Mouse (Mus musculus): Measurements from ENCODE around the gene Pld3. TPM values are rescaled to one million over a fixed set of nuclear protein-coding genes. Genes with fewer than 3 reads are reported as not detected.
"Not testable (repeated sequence)": the region's sequence is repeated elsewhere in the genome, so short reads cannot be mapped to it uniquely, and the experiment has no call there.

Pld3 gene
- total and polyA plus RNA-seq, 2 experiments = 8.3 to 37.4 TPM

DNA sequence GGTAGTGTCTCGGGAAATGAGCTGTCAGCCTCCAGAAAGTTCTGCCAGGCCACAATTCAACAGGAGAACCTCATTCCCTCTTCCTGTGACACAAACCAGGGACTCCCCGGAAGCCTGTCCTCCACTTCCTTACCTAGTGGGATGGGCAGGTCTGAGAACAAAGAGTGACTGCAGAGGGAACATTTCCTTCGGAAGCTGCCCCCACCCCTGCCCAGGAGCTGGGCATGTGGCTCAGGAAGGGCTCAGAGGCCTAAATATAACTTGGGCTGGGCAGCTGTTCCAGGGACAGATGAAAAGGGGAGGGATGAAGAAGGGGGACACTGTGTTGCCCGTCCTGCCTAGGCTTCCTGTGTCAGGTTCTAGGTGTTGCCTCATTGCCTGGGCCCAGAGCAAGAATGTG lies 51.4 kb downstream of the Pld3 start:
- Histone ChIP-seq H3K36me3 (ENCODE audit: control insufficient read depth, insufficient read depth, low read length) (no peaks in the 10 kb centered on the region), H3K79me2 (ENCODE audit: control insufficient read depth, insufficient read depth, low read length) (no peaks in the 10 kb centered on the region), H3K4me3 (ENCODE audit: insufficient read depth, low read depth, low read length) (no peak overlapping the region), H3K9ac (ENCODE audit: low read depth, low read length) (no peak overlapping the region), H3K27me3 (ENCODE audit: control insufficient read depth, insufficient read depth, low read length) (no peaks in the 10 kb centered on the region), H3K27ac (replicated peaks; ENCODE audit: insufficient read depth, low read depth, low read length) (no peak overlapping the region), H3K4me1 (ENCODE audit: control insufficient read depth, insufficient read depth, low read length) (peaks cover 1% of the 10 kb centered on the region; the same call in 1 of the 2 replicates)
- no peak for TF ChIP-seq CTCF (IDR thresholded peaks at IDR 0.05; ENCODE audit: low read depth, low read length)
- no peak for TF ChIP-seq POLR2A (IDR thresholded peaks at IDR 0.05; ENCODE audit: extremely low read depth, insufficient read depth, low read length)
- DNase-seq (ENCODE audit: extremely low read depth, low read depth, low spot score) = no peak
- 73% methylated on average over 4 of the region's 4 CpGs for WGBS

DNA sequence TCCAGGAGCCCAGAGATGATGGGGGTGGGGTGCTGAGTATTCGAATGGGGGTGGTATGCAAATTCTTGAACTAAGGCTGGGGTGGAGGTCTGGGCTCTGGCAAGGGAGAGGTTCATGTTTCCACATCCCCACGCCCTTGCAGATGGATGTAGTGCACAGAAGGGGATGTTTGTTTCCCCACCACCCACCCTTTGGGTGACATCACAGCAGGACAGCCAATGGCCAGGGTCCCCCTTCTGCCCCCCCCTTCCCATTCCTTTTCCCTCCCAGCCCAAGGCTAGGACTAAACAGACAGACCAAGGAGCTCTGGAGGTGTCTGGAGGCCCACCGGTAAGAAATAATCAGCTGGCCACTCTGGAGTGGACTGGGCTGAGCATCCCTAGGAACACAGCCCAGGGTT lies 54.0 kb downstream of the Pld3 start, which contains the start of gene Prx:
Gene Prx (plus strand): TSS at position 289 of the 400 bp plus-strand sequence.
- no peaks in the 10 kb centered on the region for H3K27me3 ChIP-seq (ENCODE audit: control insufficient read depth, insufficient read depth, low read length)
- no peaks in the 10 kb centered on the region for H3K79me2 ChIP-seq (ENCODE audit: control insufficient read depth, insufficient read depth, low read length)
- WGBS = 76% methylated on average over 3 of the region's 3 CpGs

DNA sequence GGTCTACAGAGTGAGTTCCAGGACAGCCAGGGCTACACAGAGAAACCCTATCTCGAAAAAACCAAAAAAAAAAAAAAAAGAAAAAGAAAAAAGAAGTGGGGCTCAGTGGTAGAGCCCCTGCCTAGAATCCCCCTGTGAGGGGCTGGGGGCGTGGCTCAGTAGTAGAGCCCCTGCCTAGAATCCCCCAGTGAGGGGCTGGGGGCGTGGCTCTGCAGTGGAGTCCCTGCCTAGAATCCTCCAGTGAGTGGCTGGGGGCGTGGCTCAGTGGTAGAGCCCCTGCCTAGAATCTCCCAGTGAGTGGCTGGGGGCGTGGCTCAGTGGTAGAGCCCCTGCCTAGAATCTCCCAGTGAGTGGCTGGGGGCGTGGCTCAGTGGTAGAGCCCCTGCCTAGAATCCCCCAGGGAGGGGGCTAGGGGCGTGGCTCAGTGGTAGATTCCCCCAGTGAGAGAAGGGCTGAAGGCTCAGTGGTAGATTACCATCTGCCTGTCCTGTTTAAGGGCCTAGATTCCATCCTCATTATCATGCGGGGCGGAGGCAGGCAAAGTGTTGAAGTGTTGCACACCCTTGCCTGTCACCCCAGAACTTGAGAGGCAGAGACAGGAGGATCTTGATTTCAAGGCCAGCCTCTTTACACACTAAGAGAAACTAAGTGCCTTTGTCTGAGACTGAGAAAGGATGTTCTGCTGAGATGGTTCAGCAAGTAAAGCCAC lies 58.2 kb downstream of the Pld3 start:
- not testable (repeated sequence) for H3K27ac ChIP-seq (replicated peaks; ENCODE audit: insufficient read depth, low read depth, low read length); H3K79me2 ChIP-seq (ENCODE audit: control insufficient read depth, insufficient read depth, low read length); DNase-seq (ENCODE audit: extremely low read depth, low read depth, low spot score); H3K27me3 ChIP-seq (ENCODE audit: control insufficient read depth, insufficient read depth, low read length); H3K4me3 ChIP-seq (ENCODE audit: insufficient read depth, low read depth, low read length); H3K9ac ChIP-seq (ENCODE audit: low read depth, low read length); H3K4me1 ChIP-seq (ENCODE audit: control insufficient read depth, insufficient read depth, low read length); H3K36me3 ChIP-seq (ENCODE audit: control insufficient read depth, insufficient read depth, low read length)
- WGBS = 87% methylated on average over 9 of the region's 9 CpGs

More for the DNA sequence above, 54.0 kb downstream of the Pld3 start, which contains the start of gene Prx:
- Histone ChIP-seq H3K27ac (replicated peaks; ENCODE audit: insufficient read depth, low read depth, low read length) (no peak within 1 kb of the TSS), H3K4me3 (ENCODE audit: insufficient read depth, low read depth, low read length) (no peak within 1 kb of the TSS), H3K4me1 (ENCODE audit: control insufficient read depth, insufficient read depth, low read length) (peaks cover 1% of the 10 kb centered on the region; the same call in 1 of the 2 replicates), H3K36me3 (ENCODE audit: control insufficient read depth, insufficient read depth, low read length) (no peaks in the 10 kb centered on the region), H3K9ac (ENCODE audit: low read depth, low read length) (no peak within 1 kb of the TSS)
- no peak for DNase-seq (ENCODE audit: extremely low read depth, low read depth, low spot score)
- no peak for TF ChIP-seq CTCF (IDR thresholded peaks at IDR 0.05; ENCODE audit: low read depth, low read length)
- TF ChIP-seq POLR2A (IDR thresholded peaks at IDR 0.05; ENCODE audit: extremely low read depth, insufficient read depth, low read length) = no peak

DNA sequence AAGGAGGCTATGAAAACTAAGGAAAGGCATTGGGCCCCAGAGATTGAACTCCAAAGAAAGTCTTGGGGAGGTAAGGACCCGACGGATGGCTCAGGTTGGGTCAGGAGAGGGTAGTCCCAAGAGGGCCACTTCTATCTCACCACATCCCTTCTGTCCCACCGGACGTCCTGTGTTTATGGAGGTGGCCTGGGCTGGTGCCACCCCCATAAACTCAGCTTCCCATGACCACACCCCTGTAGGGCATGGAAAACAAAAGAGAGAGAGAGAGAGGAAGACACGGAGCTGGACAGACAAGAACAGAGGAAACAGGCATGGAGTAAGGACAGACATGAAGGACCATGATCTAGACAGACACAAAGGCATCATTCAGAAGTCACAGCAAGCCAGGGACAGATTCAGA lies 59.6 kb downstream of the Pld3 start:
- WGBS = 78% methylated on average over 5 of the region's 5 CpGs
- no peaks in the 10 kb centered on the region for H3K27me3 ChIP-seq (ENCODE audit: control insufficient read depth, insufficient read depth, low read length)
- no peak overlapping the region for H3K4me3 ChIP-seq (ENCODE audit: insufficient read depth, low read depth, low read length)
- no peak for DNase-seq (ENCODE audit: extremely low read depth, low read depth, low spot score)
- H3K9ac ChIP-seq (ENCODE audit: low read depth, low read length) = no peak overlapping the region
- H3K79me2 ChIP-seq (ENCODE audit: control insufficient read depth, insufficient read depth, low read length) = peaks cover 8% of the 10 kb centered on the region; the same call in 1 of the 2 replicates
- no peaks in the 10 kb centered on the region for H3K36me3 ChIP-seq (ENCODE audit: control insufficient read depth, insufficient read depth, low read length)
- peaks cover 9% of the 10 kb centered on the region for H3K4me1 ChIP-seq (ENCODE audit: control insufficient read depth, insufficient read depth, low read length)
- no peak for TF ChIP-seq CTCF (IDR thresholded peaks at IDR 0.05; ENCODE audit: low read depth, low read length)
- TF ChIP-seq POLR2A (IDR thresholded peaks at IDR 0.05; ENCODE audit: extremely low read depth, insufficient read depth, low read length) = no peak
- H3K27ac ChIP-seq (replicated peaks; ENCODE audit: insufficient read depth, low read depth, low read length) = no peak overlapping the region

DNA sequence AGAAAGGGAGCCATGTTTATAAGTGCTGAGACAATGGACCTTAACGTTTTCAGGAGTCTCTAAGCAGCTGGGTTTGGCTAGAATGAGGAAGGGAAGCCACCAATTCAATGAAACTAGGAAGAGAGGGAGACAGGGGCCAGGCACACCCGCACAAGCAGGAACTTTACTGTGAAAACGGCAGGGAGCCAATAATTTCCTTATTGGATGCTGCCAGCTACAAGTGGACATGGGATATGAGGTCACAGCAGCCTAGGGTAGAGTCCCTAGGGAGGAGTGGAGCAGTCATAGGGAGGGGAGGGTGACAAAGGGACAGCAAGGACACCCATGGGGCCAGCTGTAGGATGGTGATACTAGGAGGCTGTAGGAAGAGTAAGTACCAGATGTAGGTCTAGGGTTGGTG lies 60.0 kb downstream of the Pld3 start:
- Histone ChIP-seq H3K4me1 (ENCODE audit: control insufficient read depth, insufficient read depth, low read length) (peaks cover 13% of the 10 kb centered on the region), H3K9ac (ENCODE audit: low read depth, low read length) (no peak overlapping the region)

DNA sequence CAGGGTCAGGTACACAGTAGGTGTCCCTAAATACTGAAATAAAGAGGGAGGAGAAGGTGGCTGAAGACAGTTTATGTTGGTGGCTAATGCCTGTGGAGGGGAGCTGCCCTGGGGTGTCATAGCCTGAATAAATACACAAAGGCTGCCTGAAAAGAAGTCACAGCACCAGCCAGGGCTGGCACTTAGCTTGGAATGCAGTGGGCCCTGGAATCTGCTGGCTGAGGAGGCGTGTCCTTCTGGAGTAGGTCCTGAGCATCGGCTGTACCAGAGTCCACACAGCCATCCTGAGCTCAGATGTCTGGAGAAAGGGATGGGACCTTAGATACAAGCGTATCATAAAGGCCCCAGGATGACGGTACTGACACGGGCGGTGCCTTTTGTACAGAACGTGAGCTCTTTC lies 61.2 kb downstream of the Pld3 start:
- no peak overlapping the region for H3K27ac ChIP-seq (replicated peaks; ENCODE audit: insufficient read depth, low read depth, low read length)
- no peak for DNase-seq (ENCODE audit: extremely low read depth, low read depth, low spot score)
- TF ChIP-seq CTCF (IDR thresholded peaks at IDR 0.05; ENCODE audit: low read depth, low read length) (no peak), POLR2A (IDR thresholded peaks at IDR 0.05; ENCODE audit: extremely low read depth, insufficient read depth, low read length) (no peak)
- WGBS = 85% methylated on average over 7 of the region's 7 CpGs
- H3K9ac ChIP-seq (ENCODE audit: low read depth, low read length) = 0 out of 2 replicates have a peak overlapping the region, but pooled peaks have one; percentile 26
- H3K79me2 ChIP-seq (ENCODE audit: control insufficient read depth, insufficient read depth, low read length) = peaks cover 11% of the 10 kb centered on the region; the same call in 1 of the 2 replicates
- H3K36me3 ChIP-seq (ENCODE audit: control insufficient read depth, insufficient read depth, low read length) = no peaks in the 10 kb centered on the region
- peaks cover 17% of the 10 kb centered on the region for H3K4me1 ChIP-seq (ENCODE audit: control insufficient read depth, insufficient read depth, low read length)
- no peaks in the 10 kb centered on the region for H3K27me3 ChIP-seq (ENCODE audit: control insufficient read depth, insufficient read depth, low read length)
- no peak overlapping the region for H3K4me3 ChIP-seq (ENCODE audit: insufficient read depth, low read depth, low read length)

More for the DNA sequence above, 60.0 kb downstream of the Pld3 start:
- Histone ChIP-seq H3K36me3 (ENCODE audit: control insufficient read depth, insufficient read depth, low read length) (no peaks in the 10 kb centered on the region), H3K79me2 (ENCODE audit: control insufficient read depth, insufficient read depth, low read length) (peaks cover 8% of the 10 kb centered on the region; the same call in 1 of the 2 replicates), H3K27me3 (ENCODE audit: control insufficient read depth, insufficient read depth, low read length) (no peaks in the 10 kb centered on the region), H3K27ac (replicated peaks; ENCODE audit: insufficient read depth, low read depth, low read length) (no peak overlapping the region), H3K4me3 (ENCODE audit: insufficient read depth, low read depth, low read length) (no peak overlapping the region)
- no peak for TF ChIP-seq POLR2A (IDR thresholded peaks at IDR 0.05; ENCODE audit: extremely low read depth, insufficient read depth, low read length)
- TF ChIP-seq CTCF (IDR thresholded peaks at IDR 0.05; ENCODE audit: low read depth, low read length) = no peak
- DNase-seq (ENCODE audit: extremely low read depth, low read depth, low spot score) = no peak
- 67% methylated on average over 3 of the region's 3 CpGs for WGBS
